Mouse (Mus musculus): ENCODE results near the gene Gm14214.

Gm14214 gene

DNA sequence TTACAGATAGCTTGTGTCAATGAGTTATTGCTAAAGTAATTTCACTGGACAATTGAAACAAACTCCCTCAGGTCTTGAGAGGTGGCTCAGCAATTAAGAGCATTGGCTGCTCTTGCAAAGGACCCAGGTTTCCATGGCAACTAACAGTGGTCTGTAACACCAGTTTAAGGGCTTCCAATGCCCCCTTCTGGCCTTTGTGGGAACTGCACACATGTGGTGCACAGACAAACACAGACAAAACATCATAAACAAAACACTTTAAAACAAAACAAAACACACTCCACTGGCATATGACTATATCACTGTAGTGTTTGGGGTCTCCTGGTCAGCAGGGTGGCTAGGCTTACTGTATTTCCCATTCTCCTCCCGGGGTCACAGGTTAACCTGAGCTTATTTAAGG is 4.2 kb upstream of the Gm14214 start:
- DNase-seq, result peak; percentile 39

DNA sequence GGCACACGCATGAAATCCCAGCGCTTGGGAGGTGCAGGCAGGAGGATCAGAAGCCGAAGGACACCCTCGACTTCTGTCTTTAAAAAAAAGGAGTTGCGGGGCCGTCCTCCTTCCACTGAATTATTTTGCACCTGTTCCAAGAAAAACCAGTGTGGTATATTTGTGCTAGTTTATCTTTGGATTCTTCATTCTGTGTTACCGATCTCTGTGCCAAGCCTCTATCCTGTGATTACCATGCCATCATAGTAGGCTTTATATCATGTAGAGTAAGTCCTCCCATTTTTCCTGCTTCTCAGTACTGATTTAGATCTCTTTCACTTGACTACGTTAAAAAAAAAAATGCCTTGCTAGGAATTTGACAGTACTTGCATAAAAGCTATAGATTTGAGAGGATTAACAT is 1.8 kb upstream of the Gm14214 start:
- DNase-seq, result no peak

DNA sequence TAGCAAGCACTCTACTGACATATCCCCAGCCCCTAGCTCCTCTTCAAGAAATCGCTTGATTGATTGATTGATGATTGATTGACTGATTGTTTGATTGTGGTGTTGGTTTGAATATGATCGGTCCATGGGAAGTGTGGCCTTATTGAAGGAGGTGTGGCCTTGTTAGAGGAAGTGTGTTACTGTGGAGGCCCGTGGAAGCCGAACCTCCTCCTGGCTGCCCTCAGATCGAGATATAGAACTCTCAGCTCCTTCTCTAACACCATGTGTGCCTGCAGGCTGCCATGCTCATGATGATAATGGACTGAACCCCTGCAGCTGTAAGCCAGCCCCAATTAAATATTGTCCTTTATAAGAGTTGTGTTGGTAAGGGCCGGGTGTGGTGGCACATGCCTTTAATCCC is 2.8 kb downstream of the Gm14214 start:
- DNase-seq, result no peak

DNA sequence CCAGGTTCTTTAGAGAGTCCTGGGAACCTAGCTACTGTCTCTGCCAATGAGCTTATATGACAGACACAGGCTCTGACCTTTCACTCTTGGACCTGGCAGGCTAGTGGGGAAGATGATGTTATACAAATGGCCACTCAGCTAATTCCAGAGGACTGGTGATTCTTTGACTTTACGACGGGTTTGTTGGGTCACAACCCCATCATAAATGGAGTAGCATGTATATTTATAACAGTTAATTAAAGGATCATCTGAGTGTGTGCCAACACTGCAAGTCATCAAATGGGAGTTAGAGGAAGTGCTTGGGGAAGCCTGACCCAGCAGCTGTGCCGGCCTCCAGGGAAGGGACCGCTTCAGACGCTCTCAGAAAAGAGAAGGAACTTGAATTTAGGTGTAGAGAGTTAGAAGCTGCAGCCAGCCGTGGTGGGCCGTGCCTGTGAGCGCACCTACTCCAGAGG is 4.2 kb downstream of the Gm14214 start:
- DNase-seq, result no peak

DNA sequence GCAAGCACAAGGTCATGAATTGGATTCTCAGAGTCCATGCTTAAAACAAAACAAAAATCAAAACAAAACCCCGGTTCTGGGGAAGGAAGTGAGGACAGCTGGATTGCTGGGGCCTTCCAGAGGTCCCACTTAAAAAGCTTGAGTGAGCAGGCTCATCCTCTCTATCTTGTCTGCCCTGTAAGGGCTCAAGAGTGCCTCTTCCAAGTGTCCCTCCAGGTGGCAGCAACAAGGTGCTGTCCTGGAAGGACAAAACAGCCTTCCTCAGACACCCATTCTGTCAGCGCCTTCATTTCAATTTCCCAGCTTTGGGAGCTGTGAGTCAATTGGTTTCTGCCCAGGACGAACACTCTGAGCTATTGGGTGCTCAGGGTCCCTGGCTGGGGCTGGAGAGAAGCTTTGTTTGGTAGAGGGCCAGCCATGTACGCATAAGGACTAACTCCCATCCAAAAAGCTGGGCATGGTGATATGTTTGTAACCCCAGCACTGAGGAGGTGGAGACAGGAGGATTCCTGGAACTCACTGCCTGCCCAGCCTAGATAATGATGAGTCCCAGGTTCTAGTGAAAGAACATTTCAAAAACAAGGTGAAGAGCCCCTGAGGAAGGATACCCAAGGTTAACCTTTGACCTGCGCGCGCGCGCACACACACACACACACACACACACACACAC is 4.9 kb downstream of the Gm14214 start:
- DNase-seq, result no peak

DNA sequence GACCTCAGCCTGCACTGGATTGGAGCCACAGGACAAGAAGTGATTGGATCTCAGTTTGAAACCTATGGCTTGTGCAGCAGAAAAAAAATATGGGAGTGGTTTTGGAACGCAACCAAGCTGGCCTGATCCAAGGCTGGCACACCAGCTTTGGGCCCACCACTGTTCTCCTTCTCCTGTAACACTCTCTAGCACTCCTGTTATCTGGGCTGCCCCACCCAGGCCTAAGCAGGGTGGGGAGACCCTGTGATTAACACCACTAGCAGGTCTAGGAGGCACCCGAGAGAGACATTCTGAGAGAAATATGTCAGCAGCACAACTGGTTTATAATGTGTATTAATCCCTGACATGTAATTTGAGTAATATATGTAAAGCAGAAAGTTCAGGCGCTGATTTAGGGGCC is 6.6 kb downstream of the Gm14214 start:
- no peak for DNase-seq

DNA sequence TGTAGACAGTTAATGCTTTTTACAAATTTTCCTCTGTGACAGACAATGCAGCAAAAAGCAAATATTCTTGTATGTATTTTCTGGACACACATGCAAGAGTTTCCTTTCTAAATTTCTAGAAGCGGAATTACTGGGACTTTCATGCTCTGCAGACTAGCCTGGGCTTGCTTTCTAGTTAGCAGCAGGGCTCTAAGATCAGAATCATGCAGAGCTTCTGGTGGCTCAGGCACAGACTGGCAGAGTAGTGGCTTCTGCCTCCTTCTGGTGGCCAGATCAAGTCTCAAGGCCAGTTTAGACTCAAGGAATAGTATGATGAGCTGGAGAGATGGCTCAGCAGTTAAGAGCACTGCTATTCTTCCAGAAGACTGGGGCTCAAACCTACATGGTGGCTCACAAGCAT is 11.4 kb downstream of the Gm14214 start:
- no peak for DNase-seq

DNA sequence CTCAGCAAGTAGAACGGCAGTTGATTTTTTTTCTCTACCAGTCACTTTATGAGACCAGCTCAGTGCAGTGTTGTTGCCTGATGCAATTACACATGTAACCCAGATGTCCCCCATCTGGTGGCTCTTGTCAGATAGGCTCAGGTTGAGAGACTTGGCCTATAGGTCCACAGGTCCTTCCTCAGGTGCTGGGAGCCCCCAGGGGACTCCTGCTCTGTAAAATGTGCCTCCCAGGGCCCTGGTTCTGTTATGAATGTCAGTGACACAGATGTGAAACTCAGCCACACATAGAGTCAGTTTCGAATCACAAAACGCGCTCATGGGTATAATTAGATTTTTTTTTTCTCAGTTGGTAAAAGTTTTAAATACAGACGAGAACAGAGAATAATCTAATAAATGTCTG is 12.1 kb downstream of the Gm14214 start:
- no peak for DNase-seq

DNA sequence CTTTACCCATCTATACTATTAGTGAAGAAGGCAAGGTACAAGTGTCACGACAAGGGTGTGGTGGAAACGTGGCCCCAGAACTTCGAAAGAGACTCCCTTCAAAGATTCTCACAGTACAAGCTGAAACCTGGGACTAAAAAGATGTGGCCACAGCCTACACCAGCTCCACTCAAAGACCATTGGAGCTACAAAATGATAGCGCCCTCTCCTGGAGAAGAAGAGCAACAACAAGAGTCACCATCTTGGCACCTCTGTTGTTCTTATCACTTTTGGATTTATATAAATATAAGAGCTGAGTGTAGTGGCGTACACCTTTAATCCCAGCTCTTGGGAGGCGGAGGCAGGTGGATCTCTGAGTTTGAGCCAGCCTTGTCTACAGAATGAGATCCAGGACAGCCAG is 14.0 kb downstream of the Gm14214 start:
- DNase-seq, result no peak

DNA sequence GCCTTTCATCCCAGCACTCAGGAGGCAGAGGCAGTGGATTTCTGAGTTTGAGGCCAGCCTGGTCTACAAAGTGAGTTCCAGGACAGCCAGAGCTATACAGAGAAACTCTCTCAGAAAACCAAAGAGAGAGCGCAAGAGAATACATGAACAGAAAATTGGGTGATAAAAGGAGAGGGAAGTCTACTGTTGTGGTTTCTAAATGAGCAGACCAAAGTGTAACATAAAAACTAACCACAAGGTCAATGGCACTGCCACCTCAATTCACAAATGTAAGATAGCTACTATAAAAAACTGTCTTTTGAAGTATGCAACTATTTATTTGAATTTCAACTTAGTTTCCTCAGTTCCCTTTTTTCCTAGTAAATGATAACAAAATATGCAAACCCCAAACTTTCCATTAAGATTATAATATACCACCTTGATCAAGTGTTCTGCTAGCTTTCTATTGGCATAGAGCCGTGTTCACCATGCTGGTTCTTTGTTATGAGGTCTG is 15.7 kb downstream of the Gm14214 start:
- no peak for DNase-seq

DNA sequence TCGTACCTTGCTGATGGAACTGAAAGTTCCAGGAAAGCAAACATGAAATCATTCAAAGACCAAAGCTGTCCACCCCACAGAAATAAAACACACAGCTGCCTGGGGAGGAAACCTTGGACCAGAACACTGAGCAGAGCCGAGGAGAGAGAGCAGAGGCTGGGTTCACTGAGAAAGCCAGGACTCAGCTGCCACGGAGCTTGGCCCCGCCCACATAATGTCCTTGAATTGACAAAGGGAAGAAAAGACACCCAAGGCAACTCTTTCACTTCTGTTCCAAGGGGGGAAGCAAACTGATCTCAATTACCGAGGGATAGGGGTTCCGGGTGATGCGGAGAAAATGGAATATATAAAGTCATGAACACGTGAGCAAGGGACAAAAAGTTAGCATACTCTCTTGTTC is 17.9 kb downstream of the Gm14214 start:
- DNase-seq, result no peak

DNA sequence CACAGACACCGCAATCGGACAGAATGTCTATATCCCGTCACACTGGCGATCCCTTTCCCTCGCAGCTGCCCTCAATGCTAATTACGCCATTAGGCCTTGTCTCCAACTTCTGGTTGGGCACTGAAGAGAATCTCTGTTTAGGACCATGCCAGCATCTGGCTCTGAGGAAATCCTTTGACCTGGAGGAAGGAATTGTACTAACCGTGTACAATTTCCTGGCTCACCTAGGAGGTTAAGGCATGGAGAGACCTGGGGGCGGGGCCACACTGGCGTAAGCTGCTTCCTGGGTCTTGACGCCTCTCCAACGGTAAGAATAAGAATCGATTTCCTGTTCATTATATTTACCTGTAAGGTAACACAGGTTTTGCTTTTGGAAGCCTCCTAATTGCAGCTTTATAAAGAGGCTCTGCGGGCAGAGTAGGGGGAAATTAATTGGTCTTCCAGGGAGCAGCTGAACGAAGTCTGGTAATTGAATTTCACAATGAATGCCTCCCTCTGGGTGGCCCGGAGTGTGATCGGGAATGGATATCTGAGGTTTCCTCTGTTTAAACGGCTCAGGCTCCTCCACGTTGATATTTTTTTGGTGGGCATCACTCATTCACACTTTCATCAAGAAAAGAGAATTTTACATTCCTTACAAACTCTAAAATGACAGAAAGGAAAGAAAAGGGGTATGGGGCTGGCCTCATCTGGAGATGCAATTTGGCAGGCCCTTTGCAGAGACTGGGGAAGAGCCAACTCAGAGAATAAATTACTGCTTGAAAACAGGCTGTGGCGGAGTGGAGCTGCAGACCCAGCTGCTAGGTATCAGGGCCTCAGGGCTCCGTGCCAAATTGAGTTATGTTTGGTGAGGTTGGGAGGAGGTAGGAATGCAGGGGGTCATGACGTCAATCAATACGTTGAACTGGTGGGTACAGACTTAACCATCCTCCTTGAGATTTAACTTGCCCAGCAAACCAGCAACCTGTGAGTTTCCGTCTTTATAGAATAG is 20.5 kb downstream of the Gm14214 start:
- peak; percentile 38 for DNase-seq

DNA sequence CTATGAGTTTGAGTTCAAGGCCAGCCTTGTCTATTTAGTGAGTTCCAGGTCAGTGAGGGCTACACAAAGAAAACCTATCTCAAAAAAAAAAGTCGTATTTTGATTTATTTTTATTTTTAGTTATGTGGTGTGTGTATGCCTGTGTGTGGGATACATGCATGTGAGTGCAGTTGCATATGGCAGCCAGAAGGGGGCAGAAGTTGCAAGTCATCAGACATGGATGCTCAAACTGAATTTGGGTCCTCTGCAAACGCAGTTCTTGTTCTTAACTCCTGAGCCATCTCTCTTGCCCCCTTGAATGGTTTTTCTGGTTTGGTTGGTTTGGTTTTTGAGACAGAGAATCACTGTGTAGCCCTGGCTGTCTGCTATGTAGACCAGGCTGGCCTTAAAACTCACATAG is 21.4 kb downstream of the Gm14214 start:
- DNase-seq, result no peak

DNA sequence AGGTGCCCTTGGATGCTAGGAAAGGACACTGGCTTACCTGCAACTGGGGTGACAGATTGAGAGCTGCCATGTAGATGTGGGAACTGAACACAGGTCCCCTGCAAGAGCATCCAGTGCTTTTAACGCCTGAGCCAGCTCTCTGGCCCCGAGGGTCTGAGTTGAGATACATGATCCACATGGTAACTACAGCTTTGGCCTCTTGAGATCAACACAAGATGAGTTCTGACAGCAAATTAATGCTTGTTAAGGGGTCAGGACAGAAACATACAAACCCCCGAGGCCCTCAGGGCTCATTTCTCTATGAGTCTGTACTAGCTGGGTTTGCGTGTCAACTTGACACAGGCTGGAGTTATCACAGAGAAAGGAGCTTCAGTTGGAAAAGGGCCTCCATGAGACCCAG is 25.9 kb downstream of the Gm14214 start:
- DNase-seq, result no peak

DNA sequence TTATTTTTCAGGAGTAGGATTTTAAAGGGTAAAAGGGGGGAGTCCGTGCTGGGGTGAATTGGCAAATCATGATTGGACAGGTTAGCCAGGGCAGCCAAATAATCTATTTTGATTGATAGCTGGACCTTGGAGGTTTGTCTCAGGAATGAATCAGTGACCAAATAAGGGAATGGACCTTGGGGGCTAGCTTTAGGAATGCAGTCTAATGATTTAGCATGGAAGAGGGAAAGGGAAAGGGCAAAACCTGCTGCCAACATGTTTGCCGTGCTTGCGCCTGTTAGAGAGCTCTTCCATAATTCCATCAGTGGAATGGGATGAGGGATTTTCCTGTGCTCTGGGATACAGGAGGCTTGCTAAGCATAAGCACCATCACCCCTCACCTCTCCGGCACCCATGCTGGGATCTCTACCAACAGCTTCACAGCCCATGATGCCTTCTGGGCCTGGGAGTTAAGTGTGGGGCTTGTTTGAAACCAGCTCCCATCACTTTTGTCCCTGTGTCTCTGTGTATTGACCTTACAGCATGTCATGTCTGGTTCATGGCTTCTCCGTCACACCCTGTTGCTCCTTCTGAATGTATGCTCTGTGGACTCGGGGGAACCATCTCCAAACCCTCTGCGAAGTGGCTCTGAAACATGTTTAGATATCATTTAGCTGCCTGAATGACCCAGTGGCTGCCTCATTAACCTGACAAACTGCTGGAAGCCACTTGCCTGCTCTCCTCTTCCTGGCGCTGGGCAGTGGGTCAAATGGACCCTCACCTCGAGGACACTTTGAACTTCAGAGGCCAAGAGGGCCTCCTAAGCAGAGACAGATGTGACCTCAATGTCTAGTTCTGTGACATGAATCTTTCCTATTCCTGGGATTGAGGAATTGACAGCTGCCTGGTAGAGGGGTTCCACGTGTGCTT is 26.7 kb downstream of the Gm14214 start:
- no peak for DNase-seq

DNA sequence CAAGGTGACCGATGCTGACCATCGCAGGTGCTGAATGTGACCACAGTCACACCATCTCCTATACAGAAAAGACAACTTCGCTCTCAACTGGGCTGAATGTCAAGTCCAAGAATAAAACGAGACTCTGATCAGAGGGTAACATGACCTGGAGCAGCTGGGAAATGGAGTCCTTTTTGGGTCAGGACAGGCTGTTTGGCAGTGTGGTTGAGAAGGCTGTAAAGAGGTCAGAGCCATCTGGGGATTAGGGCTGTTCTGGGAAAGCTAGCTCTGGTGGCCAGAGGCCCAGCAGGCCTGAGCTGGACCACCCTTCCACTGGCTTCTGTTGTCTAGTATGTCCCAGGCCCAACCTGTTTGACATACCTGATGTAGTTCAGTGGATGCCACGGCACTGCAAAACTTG is 31.2 kb downstream of the Gm14214 start:
- no peak for DNase-seq

DNA sequence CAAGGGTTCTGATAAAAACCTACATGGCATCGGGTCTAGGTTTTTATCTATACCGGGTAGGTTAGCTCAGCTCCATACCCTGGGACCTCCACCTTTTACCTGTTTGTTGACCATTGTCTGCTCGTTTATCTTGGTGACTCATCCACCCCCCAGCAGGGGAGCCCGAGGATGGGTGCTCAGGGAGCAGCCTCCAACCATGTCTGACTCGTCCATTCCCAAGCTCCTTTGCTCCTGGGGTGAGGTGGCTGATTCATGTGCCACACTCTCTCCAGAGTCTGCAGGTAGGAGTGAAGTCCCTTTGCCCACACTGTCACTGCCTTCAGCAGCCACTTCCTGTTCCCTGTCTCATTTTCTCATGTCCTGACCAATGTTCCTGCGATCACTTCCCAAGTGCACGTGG is 33.8 kb downstream of the Gm14214 start:
- no peak for DNase-seq

DNA sequence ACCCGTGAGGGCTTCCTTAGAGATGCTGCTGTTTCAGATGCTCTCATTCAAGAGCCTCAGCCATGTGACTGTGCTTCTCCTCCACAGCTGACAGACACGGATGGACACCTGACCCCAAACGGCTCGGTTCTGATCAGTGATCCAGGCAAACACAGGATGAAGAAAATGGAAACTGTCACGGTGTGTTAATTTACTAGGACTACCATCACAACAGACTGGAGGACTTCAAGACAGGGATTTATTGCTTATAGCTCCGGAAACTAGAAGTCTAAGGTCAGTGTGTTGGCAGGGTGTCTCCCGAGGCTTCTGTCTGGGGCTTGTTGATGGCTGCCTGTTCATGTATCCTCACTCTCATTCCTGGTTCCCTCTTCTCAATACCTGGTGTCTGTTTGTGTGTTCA is 34.4 kb downstream of the Gm14214 start:
- no peak for DNase-seq

DNA sequence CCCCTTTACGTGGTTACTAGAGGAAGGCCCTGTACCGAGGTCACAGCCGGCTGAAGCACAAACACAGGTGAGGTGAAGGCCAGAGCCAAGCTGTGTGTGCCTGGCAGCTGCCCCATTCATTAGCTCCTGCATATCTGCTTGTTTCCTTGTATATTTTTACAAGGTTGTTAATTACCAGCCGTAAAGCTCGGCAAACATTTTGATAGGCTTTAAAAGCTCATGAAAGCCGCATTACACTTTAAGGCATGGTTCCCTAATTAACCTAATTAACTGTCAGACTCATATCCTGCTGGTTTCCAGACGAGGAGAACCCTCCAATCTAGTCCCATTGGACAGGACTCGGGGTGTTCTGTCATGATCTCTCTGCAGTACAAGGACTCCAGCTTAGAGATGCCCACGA is 34.9 kb downstream of the Gm14214 start:
- DNase-seq, result no peak

DNA sequence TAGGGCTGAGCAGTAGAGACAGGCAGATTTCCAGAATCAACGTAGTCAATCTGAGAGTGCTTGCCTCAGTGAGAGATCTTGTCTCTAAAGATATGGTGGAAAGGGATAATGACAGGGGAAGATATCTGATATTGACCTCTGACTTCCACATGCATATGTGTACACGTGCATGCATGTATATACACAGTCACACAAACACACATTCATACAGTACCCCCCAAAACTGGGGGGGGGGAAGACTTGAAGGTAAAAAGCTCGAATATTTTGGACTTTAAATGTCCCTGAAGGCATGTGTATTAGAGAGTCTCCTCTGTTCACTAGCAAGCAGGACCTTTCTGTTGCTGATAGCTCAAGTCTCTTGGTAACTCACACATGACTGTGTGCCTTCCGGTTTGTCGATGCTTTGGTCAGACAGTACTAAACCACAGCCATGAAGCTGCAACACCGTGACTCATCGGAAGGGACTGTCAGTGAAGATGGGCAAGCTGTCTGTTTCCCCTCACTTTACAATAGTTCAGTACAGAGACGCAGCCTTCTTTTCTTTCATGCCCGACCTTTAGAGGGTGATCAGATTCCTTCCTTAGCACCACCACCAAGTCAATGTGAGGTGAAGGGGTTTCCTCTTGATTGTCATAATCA is 37.2 kb downstream of the Gm14214 start:
- DNase-seq, result no peak

DNA sequence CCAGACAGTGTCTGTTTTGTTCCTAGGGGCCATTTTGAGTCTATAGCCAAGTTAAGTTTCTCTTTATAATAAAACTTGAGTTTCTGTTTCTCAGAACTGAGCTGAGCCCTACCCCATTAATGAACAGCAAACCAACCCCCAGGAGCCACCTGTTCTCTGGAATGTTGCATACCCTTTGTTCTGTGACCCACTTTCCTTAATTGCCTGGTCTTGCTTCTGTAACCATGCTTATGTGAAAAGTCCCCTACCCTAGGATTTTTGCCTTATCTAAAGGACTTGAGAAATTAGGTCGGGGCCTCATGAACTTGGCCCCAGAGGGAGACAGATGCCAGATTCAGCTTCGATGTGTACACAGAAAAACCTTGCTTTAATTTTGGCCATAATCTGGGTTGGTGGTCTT is 37.9 kb downstream of the Gm14214 start:
- DNase-seq, result no peak

DNA sequence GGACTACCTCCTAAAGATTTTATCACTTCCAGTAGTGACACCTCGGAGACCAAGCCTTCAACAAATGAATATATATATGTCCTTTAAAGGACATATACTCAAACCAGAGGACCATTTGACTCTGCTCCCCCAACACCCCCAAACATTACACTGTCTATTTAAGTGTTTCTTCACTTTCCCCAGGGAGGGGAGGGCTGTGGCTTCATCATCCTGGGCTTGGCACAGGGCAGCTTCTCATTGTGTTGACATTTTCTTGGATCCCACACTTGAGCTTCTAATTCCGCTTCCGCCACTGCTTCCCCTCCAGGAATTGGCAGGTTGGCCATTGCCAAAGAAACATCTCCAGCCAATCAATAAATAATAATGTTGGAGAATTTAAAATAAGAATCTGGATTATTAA is 39.0 kb downstream of the Gm14214 start:
- DNase-seq, result no peak

DNA sequence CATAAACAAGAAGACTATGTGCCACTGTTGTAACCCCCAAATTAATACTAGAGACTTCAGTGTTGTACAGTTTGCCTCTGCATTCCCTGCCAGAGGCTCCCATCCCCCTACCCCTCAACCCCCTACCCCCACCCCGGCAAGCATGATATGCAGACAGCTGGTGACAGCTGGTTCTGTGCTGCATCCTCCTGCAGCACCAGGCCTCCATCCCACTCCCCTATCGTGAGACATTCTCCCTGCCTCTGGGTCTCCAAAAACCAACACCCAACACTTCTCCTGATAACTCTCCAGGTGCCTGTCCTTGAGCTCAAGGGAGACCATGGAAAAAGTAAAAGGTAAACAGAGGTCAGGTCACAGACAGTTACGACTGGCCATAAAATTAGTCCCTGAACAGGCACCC is 40.1 kb downstream of the Gm14214 start:
- no peak for DNase-seq
